Mouse (Mus musculus): ENCODE measurements around the gene Eya3. TPM values are rescaled to one million over a fixed set of nuclear protein-coding genes. Genes with fewer than 3 reads are reported as not detected.

The Eya3 gene
- polyA plus RNA-seq, 1 experiment from 2014 or later: 15.0 TPM

GRCm38 (mm10) chr4:132639191-132639713 is 465 bp downstream of the Eya3 start:
- DNase-seq: peak; percentile 32
- peak overlapping the region; percentile 96 for H3K9ac ChIP-seq
- under 1% methylated on average over 33 of the region's 35 CpGs for WGBS (ENCODE audit: insufficient replicate concordance)
- peaks cover 13% of the 10 kb centered on the region for H3K36me3 ChIP-seq
- H3K27me3 ChIP-seq: no peaks in the 10 kb centered on the region
- peak overlapping the region; percentile 85 for H3K4me2 ChIP-seq
- H3K9me3 ChIP-seq (replicated peaks): no peaks in the 10 kb centered on the region
- H3K4me1 ChIP-seq (replicated peaks): peaks cover 27% of the 10 kb centered on the region
- no peak; the same call in 1 of the 2 replicates for ATAC-seq (ENCODE audit: low read depth)
- H3K27ac ChIP-seq: peak overlapping the region; percentile 91
- peak overlapping the region; percentile 99 for H3K4me3 ChIP-seq (replicated peaks)

GRCm38 (mm10) chr4:132647439-132647838 is 8.7 kb downstream of the Eya3 start:
- 73% methylated on average over 7 of the region's 7 CpGs for WGBS (ENCODE audit: insufficient replicate concordance)
- ATAC-seq (ENCODE audit: low read depth) (no peak), DNase-seq (no peak)
- H3K4me2 ChIP-seq: no peak overlapping the region
- H3K4me1 ChIP-seq (replicated peaks): peaks cover 42% of the 10 kb centered on the region
- no peak overlapping the region for H3K4me3 ChIP-seq (replicated peaks)
- no peaks in the 10 kb centered on the region for H3K27me3 ChIP-seq
- H3K27ac ChIP-seq: no peak overlapping the region
- no peak overlapping the region for H3K9ac ChIP-seq
- no peaks in the 10 kb centered on the region for H3K9me3 ChIP-seq (replicated peaks)
- peaks cover 8% of the 10 kb centered on the region for H3K36me3 ChIP-seq

GRCm38 (mm10) chr4:132649271-132649999 is 10.6 kb downstream of the Eya3 start:
- no peak overlapping the region for H3K27ac ChIP-seq
- ATAC-seq (ENCODE audit: low read depth) (no peak), DNase-seq (no peak)
- peaks cover 3% of the 10 kb centered on the region; the same call in 1 of the 2 replicates for H3K36me3 ChIP-seq
- H3K4me3 ChIP-seq (replicated peaks): no peak overlapping the region
- peaks cover 47% of the 10 kb centered on the region for H3K4me1 ChIP-seq (replicated peaks)
- no peaks in the 10 kb centered on the region for H3K9me3 ChIP-seq (replicated peaks)
- no peak overlapping the region for H3K9ac ChIP-seq
- H3K4me2 ChIP-seq: no peak overlapping the region
- WGBS (ENCODE audit: insufficient replicate concordance): 77% methylated on average over 6 of the region's 6 CpGs
- H3K27me3 ChIP-seq: no peaks in the 10 kb centered on the region

- Histone ChIP-seq H3K4me3 (replicated peaks) (no peak overlapping the region), H3K27me3 (no peaks in the 10 kb centered on the region), H3K9me3 (replicated peaks) (no peaks in the 10 kb centered on the region), H3K9ac (no peak overlapping the region), H3K27ac (no peak overlapping the region; the same call in 1 of the 2 replicates), H3K4me1 (replicated peaks) (peaks cover 29% of the 10 kb centered on the region), H3K4me2 (no peak overlapping the region), H3K36me3 (peaks cover 13% of the 10 kb centered on the region)
- 0 out of 2 replicates have a peak, but pooled peaks have one; percentile 31 for ATAC-seq (ENCODE audit: low read depth)
- no peak for DNase-seq
- WGBS (ENCODE audit: insufficient replicate concordance): 21% methylated on average over 4 of the region's 4 CpGs
Measured at GRCm38 (mm10) chr4:132652842-132653241, 14.1 kb downstream of the Eya3 start.

GRCm38 (mm10) chr4:132653799-132654198 is 15.0 kb downstream of the Eya3 start:
- no peak overlapping the region for H3K4me2 ChIP-seq
- peaks cover 29% of the 10 kb centered on the region for H3K4me1 ChIP-seq (replicated peaks)
- ATAC-seq (ENCODE audit: low read depth) (no peak), DNase-seq (no peak)
- no peak overlapping the region for H3K9ac ChIP-seq
- no peaks in the 10 kb centered on the region for H3K27me3 ChIP-seq
- H3K4me3 ChIP-seq (replicated peaks): no peak overlapping the region
- 82% methylated on average over 3 of the region's 3 CpGs for WGBS (ENCODE audit: insufficient replicate concordance)
- peaks cover 22% of the 10 kb centered on the region for H3K36me3 ChIP-seq
- no peaks in the 10 kb centered on the region for H3K9me3 ChIP-seq (replicated peaks)
- no peak overlapping the region for H3K27ac ChIP-seq

GRCm38 (mm10) chr4:132655290-132655689 is 16.5 kb downstream of the Eya3 start:
- peaks cover 24% of the 10 kb centered on the region for H3K36me3 ChIP-seq
- WGBS (ENCODE audit: insufficient replicate concordance): 79% methylated on average over 5 of the region's 5 CpGs
- DNase-seq (no peak), ATAC-seq (ENCODE audit: low read depth) (no peak)
- H3K4me2 ChIP-seq: no peak overlapping the region
- no peaks in the 10 kb centered on the region for H3K27me3 ChIP-seq
- H3K27ac ChIP-seq: no peak overlapping the region
- no peak overlapping the region for H3K4me3 ChIP-seq (replicated peaks)
- no peak overlapping the region for H3K9ac ChIP-seq
- H3K9me3 ChIP-seq (replicated peaks): no peaks in the 10 kb centered on the region
- peaks cover 15% of the 10 kb centered on the region for H3K4me1 ChIP-seq (replicated peaks)

GRCm38 (mm10) chr4:132659106-132659505 is 20.3 kb downstream of the Eya3 start:
- H3K4me3 ChIP-seq (replicated peaks): no peak overlapping the region
- 85% methylated on average over 7 of the region's 7 CpGs for WGBS (ENCODE audit: insufficient replicate concordance)
- peaks cover 38% of the 10 kb centered on the region for H3K36me3 ChIP-seq

GRCm38 (mm10) chr4:132672697-132673096 is 33.9 kb downstream of the Eya3 start:
- no peak for DNase-seq
- H3K4me2 ChIP-seq: no peak overlapping the region
- ATAC-seq (ENCODE audit: low read depth): no peak
- H3K27ac ChIP-seq: no peak overlapping the region
- no peaks in the 10 kb centered on the region for H3K27me3 ChIP-seq
- H3K9ac ChIP-seq: no peak overlapping the region
- peaks cover 64% of the 10 kb centered on the region for H3K36me3 ChIP-seq
- no peaks in the 10 kb centered on the region for H3K9me3 ChIP-seq (replicated peaks)
- H3K4me1 ChIP-seq (replicated peaks): no peaks in the 10 kb centered on the region
- WGBS (ENCODE audit: insufficient replicate concordance): 92% methylated on average over 5 of the region's 5 CpGs
- H3K4me3 ChIP-seq (replicated peaks): no peak overlapping the region

More at GRCm38 (mm10) chr4:132659106-132659505, 20.3 kb downstream of the Eya3 start:
- ATAC-seq (ENCODE audit: low read depth) (no peak), DNase-seq (no peak)
- Histone ChIP-seq H3K9ac (no peak overlapping the region), H3K27me3 (no peaks in the 10 kb centered on the region), H3K9me3 (replicated peaks) (no peaks in the 10 kb centered on the region), H3K4me2 (no peak overlapping the region), H3K4me1 (replicated peaks) (no peaks in the 10 kb centered on the region; the same call in 1 of the 2 replicates), H3K27ac (no peak overlapping the region)

GRCm38 (mm10) chr4:132676771-132677539 is 38.2 kb downstream of the Eya3 start:
- Histone ChIP-seq H3K36me3 (peaks cover 59% of the 10 kb centered on the region), H3K27ac (no peak overlapping the region), H3K9ac (no peak overlapping the region), H3K4me2 (no peak overlapping the region), H3K27me3 (no peaks in the 10 kb centered on the region), H3K9me3 (replicated peaks) (no peaks in the 10 kb centered on the region), H3K4me3 (replicated peaks) (no peak overlapping the region), H3K4me1 (replicated peaks) (no peaks in the 10 kb centered on the region)
- 76% methylated on average over 7 of the region's 7 CpGs for whole genome bisulfite sequencing (ENCODE audit: insufficient replicate concordance)
- peak; percentile 6 for DNase-seq
- peak; percentile 51; the same call in 1 of the 2 replicates for ATAC-seq (ENCODE audit: low read depth)

GRCm38 (mm10) chr4:132689634-132690033 is 50.8 kb downstream of the Eya3 start:
- ATAC-seq (ENCODE audit: low read depth): no peak
- Histone ChIP-seq H3K4me3 (replicated peaks) (no peak overlapping the region), H3K4me1 (replicated peaks) (no peaks in the 10 kb centered on the region), H3K4me2 (no peak overlapping the region), H3K36me3 (peaks cover 60% of the 10 kb centered on the region), H3K27me3 (no peaks in the 10 kb centered on the region), H3K9ac (no peak overlapping the region), H3K9me3 (replicated peaks) (no peaks in the 10 kb centered on the region), H3K27ac (no peak overlapping the region)
- 73% methylated on average over 2 of the region's 2 CpGs for WGBS (ENCODE audit: insufficient replicate concordance)
- DNase-seq: no peak

GRCm38 (mm10) chr4:132693366-132693765 is 54.6 kb downstream of the Eya3 start:
- 74% methylated on average over 3 of the region's 3 CpGs for WGBS (ENCODE audit: insufficient replicate concordance)
- H3K9ac ChIP-seq: no peak overlapping the region
- DNase-seq (no peak), ATAC-seq (ENCODE audit: low read depth) (no peak)
- no peak overlapping the region for H3K27ac ChIP-seq
- H3K36me3 ChIP-seq: peaks cover 72% of the 10 kb centered on the region
- no peak overlapping the region for H3K4me3 ChIP-seq (replicated peaks)
- H3K27me3 ChIP-seq: no peaks in the 10 kb centered on the region
- H3K4me2 ChIP-seq: no peak overlapping the region
- H3K9me3 ChIP-seq (replicated peaks): no peaks in the 10 kb centered on the region
- no peaks in the 10 kb centered on the region for H3K4me1 ChIP-seq (replicated peaks)

Data from liver, embryonic 13.5 days (tissue).